Mouse (Mus musculus) CH12.LX (cell line): ENCODE measurements around the gene Jun. TPM values are rescaled to one million over a fixed set of nuclear protein-coding genes. Genes with fewer than 3 reads are reported as not detected.
A peak's percentile ranks its signal among the peaks of the same experiment; 100 is the strongest.

ENCODE experiments used
- DNase-seq: peaks from one replicate; pipeline ENCODE4 v3.0.0-alpha.2; 2013; ENCODE audit errors: extremely low read depth
- H3K27ac ChIP-seq: 2 replicates; pipeline ENCODE4 v1.5.1; 2012; ENCODE audit warnings: low read depth, mild to moderate bottlenecking, control low read depth, moderate library complexity; ENCODE audit not compliant: insufficient read depth
- H3K27me3 ChIP-seq: replicated peaks from 2 replicates; pipeline ENCODE3; 2012; ENCODE audit warnings: inconsistent platforms
- H3K36me3 ChIP-seq, 2 experiments: replicated peaks in 1 of 2; 2 replicates each; pipeline versions ENCODE3 to v1.6.1; 2012; ENCODE audit warnings: inconsistent platforms in 1 of 2, low read length in 1 of 2, mild to moderate bottlenecking in 1 of 2, mixed read lengths in 1 of 2, moderate library complexity in 1 of 2; ENCODE audit not compliant: control insufficient read depth in 1 of 2, insufficient read depth in 1 of 2
- H3K4me1 ChIP-seq, 2 experiments: 2 replicates each; pipeline ENCODE4 v1.6.1; 2012; ENCODE audit warnings: inconsistent platforms in 1 of 2, moderate library complexity in 1 of 2; ENCODE audit not compliant: insufficient read depth in 2 of 2, control insufficient read depth in 1 of 2
- H3K4me2 ChIP-seq: 2 replicates; pipeline ENCODE4 v1.6.1; 2012; ENCODE audit warnings: low read depth, mild to moderate bottlenecking, control low read depth; ENCODE audit not compliant: poor library complexity, insufficient read depth, severe bottlenecking
- H3K4me3 ChIP-seq, 3 experiments: fragments of 150-350 bp in 1 of 3; sonication (generic) in 1 of 3; replicated peaks in 1 of 3; 2 replicates each; pipeline versions ENCODE3 to v1.5.1; 2011 to 2012; ENCODE audit warnings: low read depth in 2 of 3, low read length in 2 of 3, mild to moderate bottlenecking in 2 of 3, moderate library complexity in 2 of 3, control low read depth in 1 of 3, improper control_type of control experiment in 1 of 3, inconsistent platforms in 1 of 3, mixed read lengths in 1 of 3; ENCODE audit not compliant: poor library complexity in 1 of 3
- H3K79me2 ChIP-seq: replicated peaks from 2 replicates; pipeline ENCODE4 v1.6.1; 2012; ENCODE audit warnings: mild to moderate bottlenecking, moderate library complexity; ENCODE audit not compliant: control insufficient read depth, poor library complexity, insufficient read depth, severe bottlenecking; ENCODE audit errors: extremely low read depth
- H3K9ac ChIP-seq: 2 replicates; pipeline ENCODE4 v1.6.1; 2012; ENCODE audit warnings: low read depth, mild to moderate bottlenecking, control low read depth, moderate library complexity; ENCODE audit not compliant: insufficient read depth
- H3K9me3 ChIP-seq: replicated peaks from 2 replicates; pipeline ENCODE3; 2012; ENCODE audit warnings: low read length, inconsistent platforms, mixed read lengths
- BHLHE40 ChIP-seq: IDR thresholded peaks from 2 replicates; pipeline ENCODE4 v1.6.1; 2011; ENCODE audit warnings: mild to moderate bottlenecking, low read depth, low read length, improper control_type of control experiment
- E2F4 ChIP-seq: IDR thresholded peaks from 2 replicates; pipeline ENCODE4 v1.6.1; 2011; ENCODE audit warnings: low read depth, low read length, improper control_type of control experiment; ENCODE audit not compliant: insufficient replicate concordance
- ELF1 ChIP-seq: IDR thresholded peaks from 2 replicates; pipeline ENCODE4 v1.6.1; 2014; ENCODE audit warnings: low read depth, mild to moderate bottlenecking, inconsistent platforms, low read length, improper control_type of control experiment
- EP300 ChIP-seq: IDR thresholded peaks from 2 replicates; pipeline ENCODE4 v1.6.1; 2011; ENCODE audit warnings: low read length, improper control_type of control experiment
- ETS1 ChIP-seq: conservative IDR thresholded peaks from 2 replicates; pipeline ENCODE4 v1.6.1; 2012; ENCODE audit warnings: low read depth, mild to moderate bottlenecking, inconsistent platforms, low read length, improper control_type of control experiment, moderate library complexity
- GABPA ChIP-seq: IDR thresholded peaks from 2 replicates; pipeline ENCODE4 v1.6.1; 2012; ENCODE audit warnings: low read depth, low read length, improper control_type of control experiment, inconsistent platforms; ENCODE audit not compliant: insufficient replicate concordance
- IRF4 ChIP-seq: IDR thresholded peaks from 2 replicates; pipeline ENCODE4 v1.6.1; 2014; ENCODE audit warnings: low read depth, mild to moderate bottlenecking, inconsistent platforms, low read length, improper control_type of control experiment
- JUN ChIP-seq: IDR thresholded peaks from 2 replicates; pipeline ENCODE4 v1.6.1; 2011; ENCODE audit warnings: low read depth, mild to moderate bottlenecking, low read length, improper control_type of control experiment, moderate library complexity; ENCODE audit not compliant: insufficient read depth
- MXI1 ChIP-seq: IDR thresholded peaks from 2 replicates; pipeline ENCODE4 v1.6.1; 2011; ENCODE audit warnings: mild to moderate bottlenecking, low read depth, low read length, improper control_type of control experiment
- MYC ChIP-seq: IDR thresholded peaks from 2 replicates; pipeline ENCODE4 v1.6.1; 2011; ENCODE audit warnings: low read depth, mild to moderate bottlenecking, improper control_type of control experiment, low read length
- NELFE ChIP-seq: IDR thresholded peaks from 2 replicates; pipeline ENCODE4 v1.6.1; 2011; ENCODE audit warnings: low read depth, low read length, improper control_type of control experiment
- NRF1 ChIP-seq: IDR thresholded peaks from 2 replicates; pipeline ENCODE4 v1.6.1; 2014; ENCODE audit warnings: low read depth, mild to moderate bottlenecking, inconsistent platforms, low read length, improper control_type of control experiment, moderate library complexity
- RAD21 ChIP-seq: IDR thresholded peaks from 2 replicates; pipeline ENCODE4 v1.6.1; 2011; ENCODE audit warnings: low read depth, mild to moderate bottlenecking, low read length, improper control_type of control experiment, moderate library complexity
- SIN3A ChIP-seq: IDR thresholded peaks from 2 replicates; pipeline ENCODE4 v1.6.1; 2012; ENCODE audit warnings: low read length, improper control_type of control experiment, inconsistent platforms
- SMC3 ChIP-seq: IDR thresholded peaks from 2 replicates; pipeline ENCODE4 v1.6.1; 2011; ENCODE audit warnings: low read depth, low read length, improper control_type of control experiment
- TCF12 ChIP-seq: IDR thresholded peaks from 2 replicates; pipeline ENCODE4 v1.6.1; 2014; ENCODE audit warnings: low read depth, mild to moderate bottlenecking, inconsistent platforms, low read length, improper control_type of control experiment
- dilution Hi-C: fragments of 300-500 bp; cut with MboI; formaldehyde crosslinking; loops from 2 replicates; pipeline ENCODE4 v1.14.3; 2020; ENCODE audit warnings: low sequenced_read_pairs; ENCODE audit not compliant: extremely low pct_unique_long_range_greater_than_20kb, extremely low pct_ligation_motif_present
- in situ Hi-C: fragments of 300-500 bp; cut with MboI; formaldehyde crosslinking; loops from 3 replicates; pipeline ENCODE4 v1.14.3; 2019; ENCODE audit warnings: low sequenced_read_pairs, low pct_ligation_motif_present, low pct_unique_long_range_greater_than_20kb, mixed read lengths
- polyA plus RNA-seq: library from polyadenylated mRNA; unstranded; fragments of >175 nt; gene quantifications from 2 replicates; pipeline ENCODE4 v1.2.1, GENCODE M21; 2012; ENCODE audit warnings: low read depth; ENCODE audit not compliant: insufficient read length
- total RNA-seq, 2 experiments: library from RNA; depleted of rRNA; stranded (reverse); fragments of 300-350 nt in 1 of 2; fragments of >200 nt in 1 of 2; gene quantifications; 2 replicates each; pipeline ENCODE4 v1.2.3; 2012 to 2014

The Jun gene
- total and polyA plus RNA-seq, 3 experiments = 7.2 to 15.0 (median 10.4) TPM

DNA sequence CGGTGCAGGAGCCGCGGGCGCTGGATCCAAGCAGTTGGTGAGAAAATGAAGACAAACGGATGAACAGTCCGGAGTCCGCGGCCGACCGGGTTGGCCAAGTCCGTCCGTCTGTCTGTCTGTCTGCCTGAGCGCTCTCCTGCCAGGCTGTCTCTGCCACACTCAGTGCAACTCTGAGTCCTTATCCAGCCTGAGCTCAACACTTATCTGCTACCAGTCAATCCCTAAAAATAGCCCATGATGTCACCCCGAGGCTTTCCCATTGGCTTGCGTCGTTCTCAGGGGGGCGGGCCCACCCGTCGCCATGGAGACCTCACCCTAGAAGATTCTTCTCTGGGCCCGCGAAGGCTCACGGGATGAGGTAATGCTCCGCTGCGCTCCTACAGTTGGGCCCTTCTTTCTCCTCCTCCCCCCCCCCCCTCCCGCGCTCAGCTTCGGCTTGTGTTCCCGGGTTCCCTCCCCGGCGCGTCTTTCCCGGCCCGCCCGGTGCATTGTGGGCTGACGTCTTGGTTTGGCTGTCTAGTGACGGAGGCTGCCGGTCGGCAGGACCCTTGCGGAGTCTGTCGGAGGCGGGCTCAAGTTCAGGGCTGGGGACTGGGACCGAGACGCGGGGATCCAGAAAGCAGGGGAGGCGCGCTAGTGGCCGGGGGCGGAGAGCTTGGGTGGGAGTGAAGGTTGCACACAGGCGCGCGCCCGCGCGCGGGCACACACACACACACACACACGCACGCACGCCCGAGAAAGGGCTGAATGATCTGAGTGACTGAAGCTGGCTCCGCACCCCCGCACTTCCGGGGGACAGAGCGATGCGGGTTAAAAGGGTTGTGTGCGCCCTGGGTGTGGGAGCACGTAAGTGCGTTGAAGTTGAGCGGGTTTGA, at the start of gene Jun (continued):
- peak; percentile 8 for TF ChIP-seq IRF4

DNA sequence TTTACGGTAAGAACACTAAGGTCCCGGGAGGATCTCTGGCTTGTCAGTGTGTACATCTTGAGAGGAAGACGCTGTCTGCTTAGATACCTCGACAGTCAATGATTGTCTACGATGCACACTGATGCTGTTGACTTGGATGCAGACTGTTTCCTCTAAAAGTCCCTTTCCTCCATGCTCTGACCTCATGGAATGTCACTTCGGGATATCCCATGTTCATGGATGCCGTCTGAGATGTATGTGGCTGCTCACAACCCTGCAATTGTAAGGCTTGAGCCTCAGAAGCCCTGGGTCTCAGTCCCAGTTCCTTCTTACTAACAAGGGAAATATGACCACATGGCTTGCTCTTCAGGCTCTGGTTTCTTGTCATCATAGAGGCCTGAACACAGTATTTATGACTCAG, 49.7 kb upstream of the Jun start:
- in situ Hi-C loops = no loop called here
- no peak overlapping the region for H3K27ac ChIP-seq

GRCm38 (mm10) chr4:95100694-95101093, 48.7 kb upstream of the Jun start:
- Histone ChIP-seq H3K4me3 (no peak overlapping the region), H3K36me3 (no peaks in the 10 kb centered on the region), H3K4me1 (peaks cover 0 to 6% of the 10 kb centered on the region in 2 experiments; a peak in 2 of 4 replicates), H3K9ac (no peak overlapping the region), H3K27me3 (no peaks in the 10 kb centered on the region), H3K27ac (no peak overlapping the region), H3K79me2 (no peaks in the 10 kb centered on the region), H3K9me3 (peaks cover 3% of the 10 kb centered on the region), H3K4me2 (no peak overlapping the region)
- in situ Hi-C loops = no loop called here
- no peak for TF ChIP-seq GABPA
- no peak for DNase-seq
- dilution Hi-C loops = no loop called here

More for the DNA sequence above, 49.7 kb upstream of the Jun start:
- Histone ChIP-seq H3K4me3 (no peak overlapping the region), H3K4me1 (peaks cover 5 to 16% of the 10 kb centered on the region in 2 experiments; a peak in 3 of 4 replicates), H3K36me3 (no peaks in the 10 kb centered on the region)
- dilution Hi-C loops = no loop called here
- TF ChIP-seq ELF1 (no peak), NELFE (no peak), E2F4 (no peak)
- TF ChIP-seq, all 38 proteins: peak for 0
- DNase-seq = no peak
- Histone ChIP-seq H3K4me2 (no peak overlapping the region), H3K9ac (no peak overlapping the region), H3K27me3 (no peaks in the 10 kb centered on the region), H3K9me3 (peaks cover 3% of the 10 kb centered on the region), H3K79me2 (no peaks in the 10 kb centered on the region)

DNA sequence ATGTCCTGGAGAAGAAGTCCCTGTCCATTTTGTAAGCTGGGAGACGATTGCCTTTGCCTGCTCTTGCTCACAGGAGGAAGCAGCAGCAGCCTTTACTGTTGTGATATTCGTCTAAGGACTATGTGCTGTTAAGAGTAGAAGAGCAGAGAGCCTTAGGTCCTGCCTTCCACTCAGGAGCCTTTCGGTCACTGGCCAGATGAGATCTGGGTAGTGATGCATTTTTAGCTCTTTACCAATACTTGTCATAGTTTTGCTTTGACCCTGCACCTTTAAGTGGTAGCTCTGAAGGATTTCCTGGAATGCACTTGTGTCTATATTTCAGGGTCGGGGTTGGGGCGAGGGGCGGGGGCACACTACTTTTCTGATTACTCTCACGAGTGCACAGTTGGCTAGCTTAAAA, 47.4 kb upstream of the Jun start:
- Histone ChIP-seq H3K27ac (no peak overlapping the region), H3K9ac (no peak overlapping the region), H3K36me3 (no peaks in the 10 kb centered on the region), H3K4me1 (no peaks in the 10 kb centered on the region), H3K79me2 (no peaks in the 10 kb centered on the region), H3K4me3 (no peak overlapping the region), H3K4me2 (no peak overlapping the region), H3K27me3 (no peaks in the 10 kb centered on the region), H3K9me3 (peaks cover 3% of the 10 kb centered on the region)
- no peak for DNase-seq
- dilution Hi-C loops (no loop called here), in situ Hi-C loops (no loop called here)
- TF ChIP-seq IRF4 (no peak), EP300 (no peak), MYC (no peak), MXI1 (no peak), JUN (no peak), SMC3 (no peak), BHLHE40 (no peak), NRF1 (no peak), SIN3A (no peak), TCF12 (no peak), ETS1 (no peak), E2F4 (no peak), RAD21 (no peak)
